Mouse (Mus musculus): Measurements from ENCODE around the gene Tmem45b.

DNA sequence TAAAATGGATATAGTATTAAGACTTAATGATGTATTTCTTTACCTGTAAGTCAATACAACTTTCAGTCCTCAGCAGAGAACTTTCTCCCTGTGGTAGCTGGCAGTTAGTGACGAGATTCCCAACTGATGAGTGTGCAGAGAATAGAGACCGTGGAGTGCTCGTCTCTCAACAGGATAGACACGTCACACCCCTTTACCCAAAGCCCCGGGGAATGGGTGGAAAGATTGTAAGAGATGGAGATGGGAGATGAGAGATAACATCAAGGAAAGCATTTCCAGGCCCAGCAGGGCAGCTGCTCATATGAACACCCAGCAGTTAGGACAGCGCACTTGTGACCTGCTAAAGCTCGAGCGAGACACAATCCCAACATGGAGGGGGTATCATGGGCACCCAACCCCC is 20.0 kb downstream of the Tmem45b start:
- TF ChIP-seq CTCF (IDR thresholded peaks at IDR 0.05; ENCODE audit: control insufficient read depth, insufficient read depth, insufficient replicate concordance, low read depth, low read length) (no peak), POLR2A (IDR thresholded peaks at IDR 0.05; ENCODE audit: control insufficient read depth, low read depth, low read length) (no peak)

Measured in testis, adult 2 months (tissue).